Mouse (Mus musculus) brain, embryonic 14.5 days (tissue): ENCODE measurements at regions not wholly inside any gene's neighbourhood (a gene's known extent, or its start where the extent isn't known, plus 50 kb on each side); places are given as distances from the start of the nearest gene placed in this dataset.

Source experiments
- CTCF ChIP-seq: fragments of 200-500 bp; IDR thresholded peaks from 2 replicates; pipeline ENCODE4 v1.5.1; 2012; ENCODE audit warnings: inconsistent platforms, mild to moderate bottlenecking, moderate library complexity, borderline replicate concordance; ENCODE audit not compliant: insufficient read depth, insufficient read length; ENCODE audit errors: extremely low read depth
- POLR2A ChIP-seq: fragments of 200-500 bp; IDR thresholded peaks from 2 replicates; pipeline ENCODE4 v1.6.1; 2012; ENCODE audit warnings: mild to moderate bottlenecking, inconsistent platforms, borderline replicate concordance; ENCODE audit not compliant: poor library complexity, insufficient read depth, insufficient read length, severe bottlenecking; ENCODE audit errors: extremely low read depth

DNA sequence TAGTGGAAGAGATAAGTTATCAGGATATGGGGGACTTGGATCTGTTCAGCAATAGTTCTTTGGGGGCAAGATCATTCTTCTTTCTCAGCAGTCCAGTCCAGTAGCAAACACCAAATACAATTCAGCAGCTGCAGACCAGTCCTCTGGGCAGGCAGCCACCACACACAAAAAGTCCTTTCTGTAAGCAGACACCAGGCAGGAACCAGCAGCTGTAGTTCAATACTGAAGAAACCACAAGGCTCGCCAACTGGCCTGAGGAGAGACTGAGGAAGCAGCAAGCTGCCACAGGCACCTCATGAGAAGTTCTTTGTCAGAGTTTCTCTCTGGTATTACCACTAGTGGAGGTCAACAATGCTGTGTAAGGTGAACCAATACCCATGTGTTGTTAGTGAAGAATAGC is 493.1 kb upstream of the Arid1b start:
- no peak for TF ChIP-seq CTCF
- no peak for TF ChIP-seq POLR2A
